In the genomic region with DNA sequence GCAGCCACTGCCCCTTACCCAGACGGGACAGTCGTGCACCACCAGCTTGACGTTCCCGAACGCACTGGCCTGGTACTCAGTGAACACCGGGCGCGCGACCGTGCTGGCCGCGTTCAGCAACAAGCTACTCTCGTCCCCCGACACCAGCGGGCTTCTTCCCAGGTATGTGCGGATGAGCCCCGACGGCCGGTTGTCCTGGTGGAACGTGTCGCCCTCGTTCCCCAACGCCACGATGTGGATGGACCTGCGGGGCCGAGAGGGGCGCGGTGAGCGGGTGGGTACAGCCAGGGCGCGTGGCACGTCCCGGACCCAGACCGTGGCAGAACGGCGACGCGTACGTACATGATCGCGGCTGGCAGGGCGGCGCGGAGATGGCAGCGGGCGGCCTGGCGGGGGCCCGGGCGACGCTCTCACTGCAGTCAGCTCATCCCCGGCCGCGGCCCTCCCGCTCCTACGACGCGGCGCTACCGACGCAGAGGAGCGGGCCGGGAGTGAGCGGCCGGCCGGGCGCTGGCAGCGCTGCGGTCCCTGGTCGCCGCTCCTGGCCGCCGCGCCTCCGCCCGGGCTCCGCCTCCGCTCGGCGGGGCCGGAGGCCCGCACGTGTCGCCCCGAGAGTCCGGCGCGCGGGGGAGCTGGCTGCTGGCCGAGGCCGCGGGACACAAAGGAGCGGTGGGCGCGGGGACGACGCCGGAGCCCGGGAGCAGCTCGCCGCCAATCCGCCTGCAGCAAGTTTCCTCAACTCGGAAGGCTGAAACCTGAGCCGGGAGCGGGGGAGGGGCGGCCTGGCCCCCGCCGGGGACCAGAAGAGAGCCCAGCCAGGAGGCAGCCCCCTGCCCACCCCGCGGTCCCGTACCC, we compare ENCODE assay signal across 7 mouse cellular contexts. TPM values are rescaled to one million over a fixed set of nuclear protein-coding genes. Genes with fewer than 3 reads are reported as not detected.
A peak's percentile ranks its signal among the peaks of the same experiment; 100 is the strongest.
DNase-seq lines count a peak whose midpoint lies in the region; ATAC-seq lines count a peak whose summit lies in the region.

A gene (minus strand): TSS at position 737 of the 855 bp plus-strand sequence.

- ATAC-seq in inflammation-experienced regulatory T-cells, adult 6 months, result peak; percentile 41
- ATAC-seq in megakaryocyte progenitor cell, adult 5-6 weeks (replicated peaks; ENCODE audit: poor library complexity), result peak; percentile 65

- intact Hi-C loops in gastrocnemius, postnatal 36 days (cut with DNase I), result loop anchor here (1.0 kb wide), 1 partner anchor 75 kb away; a partner anchor contains a TSS
- intact Hi-C loops in left cerebral cortex, postnatal 10 days (cut with DNase I), result loop anchor here (5.0 kb wide), 1 partner anchor 74 kb away; a partner anchor contains a TSS

- peak; percentile 89 for DNase-seq in adrenal gland, postnatal 14 days
- DNase-seq in embryo, embryonic 10.5 days (ENCODE audit: low spot score), result peak; percentile 92
- peak; percentile 58 to 74 for DNase-seq in gastrocnemius, postnatal 36 days
- peak; percentile 51 to 88 for DNase-seq in left cerebral cortex, postnatal 10 days (ENCODE audit: extremely low spot score in 1 of 2, low spot score in 2 of 2)
- DNase-seq in right cerebral cortex, postnatal 25 days, result peak; percentile 81

RNA-seq across cellular contexts. Expression of the gene that starts here (rescaled TPM):
- 10.6 and 11.7 TPM in 2 replicates for total RNA-seq in adrenal gland, postnatal 14 days (2021)
- 10 to 100 TPM; 11.3 to 15.8 TPM for total RNA-seq in gastrocnemius, postnatal 36 days (2021)
- under 1 TPM in 1 of 3 experiments, not detected in 2; 0.11 TPM for polyA plus RNA-seq in inflammation-experienced regulatory T-cells, adult 6 months (2017; shearing (Covaris generic))
- 10 to 100 TPM; 17.8 to 18.5 TPM for total RNA-seq in left cerebral cortex, postnatal 10 days (2021)
- 5.9 and 9.1 TPM in 2 replicates for total RNA-seq in megakaryocyte progenitor cell, adult 5-6 weeks (2015)
- 6.6 and 9.1 TPM in 2 replicates for total RNA-seq in megakaryocyte progenitor cell, adult 5-6 weeks (2017)

Comparison
In these comparisons a context has a peak if more than half of its experiments do, and no peak if none do; other contexts are left out.
1. Peak in every context shown above with its lines: DNase-seq and ATAC-seq.
2. Peak in ATAC-seq in inflammation-experienced regulatory T-cells, adult 6 months; RNA of the gene not detected or under 1 TPM.